ENCODE assay signal across 15 mouse cellular contexts in the genomic region with DNA sequence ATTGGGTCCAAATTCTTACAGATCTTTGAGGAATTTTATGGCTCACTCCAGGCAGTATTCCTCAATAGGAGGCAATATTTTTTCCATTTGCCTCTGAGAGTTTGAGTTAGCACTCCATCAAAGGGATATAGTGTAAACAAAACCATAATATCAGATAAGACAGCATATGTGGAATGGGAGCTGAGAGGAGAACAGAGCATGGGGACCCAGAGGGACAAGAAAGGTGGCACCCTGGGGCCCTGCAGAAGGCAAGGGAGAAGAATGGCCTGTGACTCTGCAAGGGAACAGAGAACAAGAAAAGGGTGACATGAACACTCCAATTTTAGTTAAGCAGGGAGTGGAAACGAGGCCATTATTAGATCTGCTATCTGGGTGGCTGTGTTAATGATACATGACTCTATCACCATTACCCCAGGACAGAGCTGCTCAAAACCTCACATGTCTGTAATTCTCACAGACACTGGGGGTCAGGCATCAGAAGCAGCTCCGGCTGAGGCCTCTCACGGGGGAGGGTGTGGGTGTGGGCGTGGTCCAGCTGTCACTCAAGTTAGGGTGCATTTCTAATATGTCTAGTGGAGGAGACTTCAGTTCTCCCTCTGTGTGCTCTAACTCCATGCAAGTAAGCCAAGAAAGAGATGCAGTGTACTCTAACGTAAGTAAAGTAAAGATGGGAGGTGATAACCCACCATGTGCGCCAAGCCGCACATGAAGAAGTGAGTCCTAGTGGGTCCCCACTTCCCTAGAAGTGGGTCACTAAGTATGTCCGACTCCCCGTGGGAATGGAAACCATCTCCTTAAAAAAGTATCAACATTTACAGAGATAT.
A peak's percentile ranks its signal among the peaks of the same experiment; 100 is the strongest.
DNase-seq lines count a peak whose midpoint lies in the region; ATAC-seq and TF ChIP-seq lines count a peak whose summit lies in the region.
"Had no signal": no experiment of that assay in that cellular context is flagged by ENCODE, and none has a peak within 500 bp of the region (broad histone marks: within the 10 kb centered on the region; RNA-seq: fewer than 3 reads in every experiment).

No protein-coding gene starts in this region.

- no peaks in the 10 kb centered on the region for H3K4me1 ChIP-seq in hindbrain, embryonic 11.5 days (replicated peaks; ENCODE audit: control insufficient read depth, insufficient read depth, low read length)
- H3K4me1 ChIP-seq in hindbrain, embryonic 10.5 days (replicated peaks), result peaks cover 16% of the 10 kb centered on the region
- H3K4me1 ChIP-seq in bone marrow, adult 2 months (ENCODE audit: control insufficient read depth, insufficient read depth, low read length), result peaks cover 8% of the 10 kb centered on the region
- no peaks in the 10 kb centered on the region for H3K4me1 ChIP-seq in forebrain, embryonic 13.5 days
- H3K4me1 ChIP-seq: midbrain, embryonic 13.5 days; neural tube, embryonic 13.5 days had no signal

- TF ChIP-seq CTCF in bone marrow, adult 2 months (IDR thresholded peaks at IDR 0.05; ENCODE audit: control insufficient read depth, insufficient read depth, low read length), result no peak

- no peaks in the 10 kb centered on the region for H3K36me3 ChIP-seq in hindbrain, embryonic 11.5 days (ENCODE audit: control insufficient read depth, insufficient read depth, low read length)
- H3K36me3 ChIP-seq in hindbrain, embryonic 10.5 days, result no peaks in the 10 kb centered on the region
- H3K36me3 ChIP-seq in forebrain, embryonic 13.5 days (ENCODE audit: poor library complexity, severe bottlenecking), result no peaks in the 10 kb centered on the region
- H3K36me3 ChIP-seq: embryonic facial prominence, embryonic 15.5 days; midbrain, embryonic 13.5 days; neural tube, embryonic 13.5 days had no signal

- ATAC-seq in hindbrain, embryonic 11.5 days (ENCODE audit: low FRiP score), result no peak
- no peak for ATAC-seq in forebrain, embryonic 13.5 days
- ATAC-seq: midbrain, embryonic 13.5 days had no signal

- H3K27ac ChIP-seq in hindbrain, embryonic 11.5 days (ENCODE audit: low read depth, low read length), result no peak overlapping the region
- H3K27ac ChIP-seq in hindbrain, embryonic 10.5 days, result no peak overlapping the region
- H3K27ac ChIP-seq in bone marrow, adult 2 months (ENCODE audit: control insufficient read depth, insufficient read depth, low read depth, low read length, poor library complexity), result peak overlapping the region; percentile 67
- H3K27ac ChIP-seq in forebrain, embryonic 13.5 days, result no peak overlapping the region
- H3K27ac ChIP-seq: embryonic facial prominence, embryonic 15.5 days; midbrain, embryonic 13.5 days; neural tube, embryonic 13.5 days had no signal

- no peak for TF ChIP-seq POLR2A in bone marrow, adult 2 months (IDR thresholded peaks at IDR 0.05; ENCODE audit: borderline replicate concordance, control insufficient read depth, low read depth, low read length)

- H3K4me3 ChIP-seq in hindbrain, embryonic 11.5 days (ENCODE audit: low read depth, low read length), result no peak overlapping the region
- no peak overlapping the region for H3K4me3 ChIP-seq in hindbrain, embryonic 10.5 days
- H3K4me3 ChIP-seq in bone marrow, adult 2 months (replicated peaks; ENCODE audit: control insufficient read depth, low read depth, low read length), result no peak overlapping the region
- no peak overlapping the region for H3K4me3 ChIP-seq in forebrain, embryonic 13.5 days
- H3K4me3 ChIP-seq: embryonic facial prominence, embryonic 15.5 days; midbrain, embryonic 13.5 days; neural tube, embryonic 13.5 days had no signal

- no peaks in the 10 kb centered on the region for H3K27me3 ChIP-seq in hindbrain, embryonic 11.5 days (ENCODE audit: control insufficient read depth, insufficient read depth, low read length)
- no peaks in the 10 kb centered on the region for H3K27me3 ChIP-seq in hindbrain, embryonic 10.5 days (ENCODE audit: insufficient read depth, poor library complexity, severe bottlenecking)
- H3K27me3 ChIP-seq in forebrain, embryonic 13.5 days, result no peaks in the 10 kb centered on the region
- H3K27me3 ChIP-seq: embryonic facial prominence, embryonic 15.5 days; midbrain, embryonic 13.5 days; neural tube, embryonic 13.5 days had no signal

- H3K4me2 ChIP-seq in hindbrain, embryonic 11.5 days (replicated peaks; ENCODE audit: low read depth, low read length), result no peak overlapping the region
- no peak overlapping the region for H3K4me2 ChIP-seq in forebrain, embryonic 13.5 days

- whole genome bisulfite sequencing in hindbrain, embryonic 11.5 days, result 71% methylated on average over 9 of the region's 9 CpGs
- 68% methylated on average over 9 of the region's 9 CpGs for WGBS in hindbrain, embryonic 10.5 days
- WGBS in bone marrow, adult 2 months, result 54% methylated on average over 9 of the region's 9 CpGs
- WGBS in forebrain, embryonic 13.5 days, result 73% methylated on average over 9 of the region's 9 CpGs

- no peaks in the 10 kb centered on the region for H3K9me3 ChIP-seq in hindbrain, embryonic 11.5 days (ENCODE audit: control insufficient read depth, low read length)
- no peaks in the 10 kb centered on the region for H3K9me3 ChIP-seq in hindbrain, embryonic 10.5 days
- H3K9me3 ChIP-seq in forebrain, embryonic 13.5 days (replicated peaks), result no peaks in the 10 kb centered on the region
- H3K9me3 ChIP-seq: embryonic facial prominence, embryonic 15.5 days; midbrain, embryonic 13.5 days; neural tube, embryonic 13.5 days had no signal

- no peak overlapping the region for H3K9ac ChIP-seq in hindbrain, embryonic 11.5 days (ENCODE audit: low read depth, low read length)
- no peak overlapping the region for H3K9ac ChIP-seq in forebrain, embryonic 13.5 days
- H3K9ac ChIP-seq: embryonic facial prominence, embryonic 15.5 days; midbrain, embryonic 13.5 days; neural tube, embryonic 13.5 days had no signal

- peak; percentile 16 for DNase-seq in hindbrain, embryonic 11.5 days (ENCODE audit: low spot score)
- DNase-seq in hindbrain, embryonic 10.5 days (ENCODE audit: low spot score), result no peak
- DNase-seq in liver, result peak; percentile 91
- peak; percentile 47 to 60 for DNase-seq in spleen, postnatal 14 days (ENCODE audit: low spot score in 2 of 2)
- no peak for DNase-seq in thymus, postnatal 36 days
- no peak for DNase-seq in yolk sac, embryonic 10.5 days (ENCODE audit: low spot score)
- DNase-seq: cerebellum, postnatal 14 days; heart, postnatal 4 days; kidney, adult 9 months; thymus, adult 2 months had no signal

Comparison
In these comparisons a context has a peak if more than half of its experiments do, and no peak if none do; other contexts are left out.
1. DNase-seq: peak in hindbrain, embryonic 11.5 days (single experiment), liver (single experiment) and spleen, postnatal 14 days (2 of 2); none in hindbrain, embryonic 10.5 days (single experiment), thymus, postnatal 36 days (0 of 2) and yolk sac, embryonic 10.5 days (single experiment).